Mouse (Mus musculus): ENCODE data around the gene Hdac4.

- TF ChIP-seq EP300 (IDR thresholded peaks at IDR 0.05; ENCODE audit: low read depth) (no peak), CTCF (IDR thresholded peaks at IDR 0.05; ENCODE audit: low read depth) (no peak)
Observed at GRCm38 (mm10) chr1:91961231-91961630, 234.3 kb downstream of the Hdac4 start.

Measured in liver, postnatal 0 days (tissue).